Mouse (Mus musculus) kidney, embryonic 14.5 days (tissue): ENCODE measurements around the gene Igf2bp2. TPM values are rescaled to one million over a fixed set of nuclear protein-coding genes. Genes with fewer than 3 reads are reported as not detected.

Source experiments
- ATAC-seq: fragments of 200-750 bp; cut with Nextera tagmentation; 2 replicates; pipeline ENCODE4 v1.8.0; 2017; ENCODE audit warnings: moderate number of reproducible peaks, mild to moderate bottlenecking, moderate TSS enrichment, moderate library complexity; ENCODE audit not compliant: low FRiP score, low TSS enrichment
- H3K27ac ChIP-seq: fragments of 300-500 bp; sonication (generic); 2 replicates; pipeline ENCODE4 v1.5.1; 2014; ENCODE audit warnings: low read depth, mild to moderate bottlenecking, low read length, moderate library complexity, mixed read lengths
- H3K27me3 ChIP-seq: fragments of 300-500 bp; sonication (generic); 2 replicates; pipeline ENCODE4 v1.6.1; 2014; ENCODE audit warnings: mild to moderate bottlenecking, low read length; ENCODE audit not compliant: control insufficient read depth, insufficient read depth
- H3K36me3 ChIP-seq: fragments of 300-500 bp; sonication (generic); 2 replicates; pipeline ENCODE4 v1.6.1; 2014; ENCODE audit warnings: low read length, mixed read lengths; ENCODE audit not compliant: control insufficient read depth, insufficient read depth
- H3K4me1 ChIP-seq: fragments of 300-500 bp; sonication (generic); 2 replicates; pipeline ENCODE4 v1.6.1; 2014; ENCODE audit warnings: low read length, mixed read lengths; ENCODE audit not compliant: control insufficient read depth, insufficient read depth
- H3K4me2 ChIP-seq: fragments of 300-500 bp; sonication (generic); replicated peaks from 2 replicates; pipeline ENCODE4 v1.6.1; 2014; ENCODE audit warnings: low read depth, mild to moderate bottlenecking, low read length
- H3K4me3 ChIP-seq: fragments of 300-500 bp; sonication (generic); 2 replicates; pipeline ENCODE4 v1.5.1; 2014; ENCODE audit warnings: mild to moderate bottlenecking, low read length
- H3K9ac ChIP-seq: fragments of 300-500 bp; sonication (generic); 2 replicates; pipeline ENCODE4 v1.6.1; 2014; ENCODE audit warnings: low read depth, mild to moderate bottlenecking, low read length, moderate library complexity
- H3K9me3 ChIP-seq: fragments of 300-500 bp; sonication (generic); 2 replicates; pipeline ENCODE4 v1.6.1; 2016; ENCODE audit warnings: low read length; ENCODE audit not compliant: control insufficient read depth
- WGBS: fragments of 180-500 bp; shearing (Covaris S2); extraction: QIAGEN DNeasy Blood & Tissue Kit; methylation state at CpG from one replicate; pipeline ENCODE4 v1.1.7; 2014; 5-methylcytosine and 5-hydroxymethylcytosine counted together
- polyA plus RNA-seq: library from polyadenylated mRNA; unstranded; fragments of >200 nt; fragmentation: Nextera tagmentation; extraction: Ambion mirVana; gene quantifications from 2 replicates; pipeline ENCODE4 v1.2.1, GENCODE M21; 2014

Gene Igf2bp2
- polyA plus RNA-seq, 1 experiment from 2014 or later, result 135 TPM

DNA sequence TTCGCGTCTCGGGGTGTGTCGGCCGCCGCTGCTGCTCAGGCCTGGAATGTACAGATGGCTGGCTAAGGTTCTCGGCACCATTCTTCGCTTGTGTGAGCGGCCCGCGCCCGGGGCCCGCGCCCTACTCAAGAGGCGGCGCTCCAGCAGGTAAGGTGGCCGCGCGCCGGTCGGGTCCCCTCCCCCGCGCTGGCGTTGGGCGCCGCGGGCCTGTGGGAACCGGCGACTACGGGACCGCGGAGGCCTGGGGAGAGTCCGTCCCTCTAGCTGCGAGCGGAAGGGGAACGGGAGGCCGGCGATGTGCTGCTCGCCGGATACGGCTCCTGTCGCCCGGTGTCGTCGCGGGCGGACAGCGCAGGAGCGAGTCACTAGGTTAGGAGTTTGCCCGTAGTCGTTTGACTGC lies 153.5 kb downstream of the Igf2bp2 start:
- 0 out of 2 replicates have a peak, but pooled peaks cover 8% of the 10 kb centered on the region for H3K4me1 ChIP-seq
- peak overlapping the region; percentile 59; the same call in 1 of the 2 replicates for H3K27ac ChIP-seq
- peak overlapping the region; percentile 93 for H3K9ac ChIP-seq
- peak overlapping the region; percentile 99 for H3K4me3 ChIP-seq
- no peaks in the 10 kb centered on the region for H3K9me3 ChIP-seq
- under 1% methylated on average over 44 of the region's 51 CpGs for WGBS
- ATAC-seq, result peak; percentile 75
- H3K4me2 ChIP-seq, result peak overlapping the region; percentile 67
- H3K27me3 ChIP-seq, result no peaks in the 10 kb centered on the region
- H3K36me3 ChIP-seq, result peaks cover 3% of the 10 kb centered on the region; the same call in 1 of the 2 replicates

DNA sequence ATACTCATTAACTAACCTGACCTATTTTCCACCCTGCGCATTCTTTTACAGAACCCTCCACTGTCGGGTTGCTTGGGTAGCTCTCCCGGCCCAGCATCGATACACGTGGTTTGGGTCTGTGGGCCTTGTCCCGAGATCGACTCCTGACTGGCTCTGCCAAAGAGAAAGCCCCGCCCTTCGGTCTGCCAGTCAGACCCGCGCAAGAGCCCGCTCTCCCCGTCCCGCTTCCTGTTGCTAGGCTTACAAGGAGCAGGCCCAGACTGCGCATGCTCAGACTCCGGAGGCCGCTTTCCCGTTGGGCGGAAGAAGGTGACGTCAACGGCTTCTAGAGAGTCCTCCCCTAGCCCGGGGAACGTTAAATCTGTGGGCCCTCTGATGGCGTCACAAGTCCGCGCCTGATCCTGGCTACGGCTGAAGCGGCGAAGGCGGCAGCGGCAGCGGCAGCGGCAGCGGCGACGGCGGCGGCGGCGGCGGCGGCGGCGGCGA lies 154.0 kb downstream of the Igf2bp2 start, which contains the start of gene Senp2:
Gene Senp2, plus strand, starts transcription at position 386 of the 486 bp plus-strand sequence.
- ATAC-seq, result peak; percentile 99
- Histone ChIP-seq H3K4me2 (peak within 1 kb of the TSS; percentile 67), H3K9me3 (no peaks in the 10 kb centered on the region), H3K4me1 (0 out of 2 replicates have a peak, but pooled peaks cover 8% of the 10 kb centered on the region), H3K4me3 (peak within 1 kb of the TSS; percentile 99), H3K27ac (peak within 1 kb of the TSS; percentile 59; the same call in 1 of the 2 replicates), H3K36me3 (peaks cover 3% of the 10 kb centered on the region; the same call in 1 of the 2 replicates), H3K27me3 (no peaks in the 10 kb centered on the region), H3K9ac (peak within 1 kb of the TSS; percentile 93)
- under 1% methylated on average over 33 of the region's 45 CpGs for WGBS

Other genes starting within 250 kb of the Igf2bp2 start
- 26.8 and 27.9 TPM in 2 replicates for gene Tmem41a, start 215.7 kb downstream of the Igf2bp2 start, polyA plus RNA-seq
- gene Liph, start 167.6 kb downstream of the Igf2bp2 start, polyA plus RNA-seq, result 0.26 and 0.53 TPM in 2 replicates
- 33.3 and 48.7 TPM in 2 replicates for gene Senp2, start 153.8 kb downstream of the Igf2bp2 start, polyA plus RNA-seq
- gene Tra2b, start 102.7 kb upstream of the Igf2bp2 start, polyA plus RNA-seq, result 410 and 424 TPM in 2 replicates